Mouse (Mus musculus): Measurements from ENCODE around the gene Vsig1.

Vsig1 gene

DNA sequence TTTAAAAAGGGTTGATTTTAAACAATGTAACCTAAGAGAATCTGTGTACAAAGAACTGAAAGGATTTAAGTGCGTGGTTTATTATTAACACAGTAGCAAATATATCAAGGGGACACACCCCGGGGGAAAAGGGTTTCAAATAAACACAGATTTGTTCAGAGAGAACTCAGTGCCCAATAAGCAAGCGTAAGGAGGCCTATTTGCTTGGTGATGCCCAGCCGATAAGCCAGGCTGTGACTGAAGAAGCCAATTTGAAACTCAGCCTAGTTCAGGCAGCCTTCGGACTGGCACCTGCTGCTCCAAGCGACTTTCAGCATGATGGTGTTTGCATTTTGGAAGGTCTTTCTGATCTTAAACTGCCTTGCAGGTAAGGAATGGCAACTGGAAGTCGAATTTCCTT is at the start of gene Vsig1:
TSS of gene Vsig1 (plus strand) at position 249 of the 400 bp plus-strand sequence.
- no peak for DNase-seq

DNA sequence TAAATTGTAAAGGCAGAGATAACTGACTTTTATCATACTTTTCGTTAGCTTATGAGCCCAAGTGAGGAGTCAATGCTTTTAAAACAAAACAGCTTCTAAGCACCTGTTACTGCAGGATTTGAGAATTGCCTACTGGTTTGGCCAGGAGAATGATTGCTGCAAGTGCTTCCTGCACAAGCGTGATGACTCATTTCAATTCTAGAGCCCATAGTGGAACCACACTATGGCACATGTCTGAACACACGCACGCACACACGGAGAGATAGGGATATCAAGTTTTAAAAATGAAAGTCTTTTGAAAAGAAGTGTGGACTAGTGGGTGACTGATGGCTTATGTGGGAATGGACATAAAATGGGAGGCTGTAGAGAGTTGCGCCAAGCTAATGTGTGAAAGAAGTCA is 44.6 kb upstream of the Vsig1 start:
- DNase-seq = no peak

DNA sequence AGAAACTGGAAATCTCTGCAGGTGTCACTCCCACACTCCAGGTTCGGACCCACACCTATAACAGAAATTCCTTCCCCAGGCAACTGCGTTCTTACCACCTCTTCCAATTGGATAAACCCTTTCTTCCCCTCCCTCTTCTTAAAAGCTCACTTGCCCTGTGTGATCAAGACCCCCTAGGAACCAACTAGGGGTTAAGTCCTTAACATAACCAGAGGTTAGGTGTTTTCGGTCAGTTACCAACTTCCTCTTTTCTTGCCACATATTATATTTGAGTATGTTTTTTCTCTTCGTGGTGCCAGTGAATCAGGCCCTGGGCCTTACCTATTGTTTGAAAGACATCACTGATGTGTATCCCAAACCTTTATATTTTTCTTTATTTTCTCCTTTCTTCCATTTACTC is 44.0 kb upstream of the Vsig1 start:
- no peak for DNase-seq

GRCm38 (mm10) chrX:140887193-140887592 is 20.2 kb upstream of the Vsig1 start:
- no peak for DNase-seq

DNA sequence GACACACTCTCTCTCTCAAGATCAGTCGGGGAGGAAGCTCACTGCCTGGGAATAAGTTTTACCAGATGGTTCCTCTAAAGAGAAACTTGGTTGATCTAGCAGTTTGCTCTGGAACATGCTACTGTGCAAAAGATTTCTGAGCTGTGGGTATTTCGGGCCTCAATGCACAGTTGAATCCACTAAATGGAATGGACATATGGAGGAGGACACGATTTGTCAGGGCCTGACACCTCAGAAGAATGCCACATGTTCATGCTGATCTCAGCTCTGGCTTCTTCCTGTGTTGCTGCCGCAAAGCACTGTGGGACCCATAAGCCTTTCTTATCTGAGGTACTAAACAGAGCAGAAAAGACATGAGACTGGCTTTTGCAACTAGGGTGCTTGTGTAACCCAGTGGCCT is 15.6 kb upstream of the Vsig1 start:
- DNase-seq = no peak

DNA sequence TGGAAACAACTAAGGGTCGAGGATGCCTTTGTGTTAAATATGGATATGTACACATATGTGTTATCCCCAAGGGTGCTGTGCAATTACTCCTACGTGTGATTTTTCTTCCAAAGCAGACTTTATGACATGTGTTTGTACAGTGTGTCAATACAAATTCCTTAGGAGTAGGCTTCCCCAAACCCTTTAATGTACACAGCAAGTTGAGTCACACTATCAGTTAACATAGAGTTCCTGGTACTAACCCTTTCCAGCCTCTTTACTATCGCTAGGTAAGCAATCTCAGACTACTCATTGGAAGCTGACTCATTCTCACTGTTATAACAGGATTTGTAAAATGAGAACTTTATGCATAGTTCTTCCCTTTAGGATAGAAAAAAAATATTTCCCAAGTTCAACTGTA is 3.9 kb upstream of the Vsig1 start:
- DNase-seq = no peak

- DNase-seq = no peak
Measured at GRCm38 (mm10) chrX:140921321-140921720, 13.9 kb downstream of the Vsig1 start.

DNA sequence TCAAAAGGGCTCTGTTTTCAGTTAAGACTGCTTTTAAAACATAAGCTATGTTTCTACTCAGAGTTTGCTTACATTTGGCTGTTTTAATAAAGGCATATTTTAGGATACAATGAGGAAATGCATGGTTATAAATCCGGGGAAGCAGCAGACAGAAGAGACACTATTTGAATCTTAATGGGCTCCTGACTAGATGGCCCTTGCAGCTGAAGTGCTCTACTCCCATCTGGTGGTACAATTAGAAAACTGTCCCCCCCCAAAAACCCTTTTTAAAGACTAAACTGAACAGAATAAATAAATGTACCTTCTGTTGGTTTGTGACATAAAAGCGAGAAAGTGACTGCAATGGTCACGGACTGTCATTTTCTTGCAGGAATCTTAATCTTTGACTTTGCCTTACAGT is 24.7 kb downstream of the Vsig1 start:
- DNase-seq = no peak

DNA sequence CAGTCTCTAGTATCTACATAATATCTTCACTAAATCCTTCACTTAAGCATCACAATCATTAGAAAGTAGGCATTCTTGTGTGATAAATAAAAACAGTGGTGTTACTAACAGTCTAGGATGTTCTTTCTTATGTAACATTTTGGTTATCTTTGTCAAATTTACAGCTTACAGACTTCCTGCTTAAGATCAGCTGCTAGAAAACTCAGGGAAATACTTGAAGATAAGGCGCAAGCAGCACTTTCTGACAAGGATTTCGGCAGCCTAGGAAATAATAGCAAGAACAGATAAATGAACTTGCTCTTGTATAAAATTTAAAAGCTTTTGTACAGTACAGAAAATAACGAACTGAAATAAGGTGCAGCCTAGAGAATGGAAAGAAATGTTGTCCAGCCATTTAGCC is 25.9 kb downstream of the Vsig1 start:
- DNase-seq = no peak

- no peak for DNase-seq
Measured at GRCm38 (mm10) chrX:140936271-140936670, 28.9 kb downstream of the Vsig1 start.

- DNase-seq = no peak
Measured at GRCm38 (mm10) chrX:140953618-140954017, 46.2 kb downstream of the Vsig1 start.

DNA sequence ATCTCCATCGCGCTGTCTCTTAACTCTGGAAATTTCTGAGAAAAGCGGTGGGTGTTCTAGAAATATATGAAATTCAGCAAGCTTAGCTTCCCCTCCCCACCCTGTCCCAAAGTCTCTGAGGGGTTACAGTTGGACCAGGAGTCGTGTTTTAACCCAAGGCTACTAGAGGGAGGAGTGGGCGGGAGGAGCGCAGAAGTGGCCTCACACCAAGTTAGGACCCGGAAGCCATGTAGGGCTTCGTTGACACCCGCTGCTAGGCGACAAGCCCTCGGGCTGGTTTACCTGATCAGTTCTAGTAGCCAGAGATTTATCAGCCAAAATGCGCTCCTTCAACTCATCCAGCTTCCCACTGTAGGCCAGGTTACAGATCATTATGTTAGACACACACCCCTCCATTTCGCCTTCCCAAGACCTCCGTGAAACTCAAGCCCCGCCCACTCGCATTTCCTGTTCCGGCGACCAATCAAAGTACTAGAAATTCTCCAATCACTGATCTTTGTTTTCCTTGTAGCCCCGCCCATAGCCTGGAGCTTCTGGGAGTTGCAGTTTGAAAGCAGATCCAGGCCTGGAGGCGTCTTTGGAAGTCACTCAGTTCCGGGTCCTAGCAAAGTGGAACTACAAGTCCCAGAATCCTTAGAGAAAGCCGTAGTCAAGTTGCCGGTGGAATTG is 49.0 kb downstream of the Vsig1 start, which contains the start of the genes Psmd10 and Atg4a:
TSS of gene Psmd10 (minus strand) at position 457 of the 669 bp plus-strand sequence.
TSS of gene Atg4a (plus strand) at position 636 of the 669 bp plus-strand sequence.
- peak; percentile 95 for DNase-seq

DNA sequence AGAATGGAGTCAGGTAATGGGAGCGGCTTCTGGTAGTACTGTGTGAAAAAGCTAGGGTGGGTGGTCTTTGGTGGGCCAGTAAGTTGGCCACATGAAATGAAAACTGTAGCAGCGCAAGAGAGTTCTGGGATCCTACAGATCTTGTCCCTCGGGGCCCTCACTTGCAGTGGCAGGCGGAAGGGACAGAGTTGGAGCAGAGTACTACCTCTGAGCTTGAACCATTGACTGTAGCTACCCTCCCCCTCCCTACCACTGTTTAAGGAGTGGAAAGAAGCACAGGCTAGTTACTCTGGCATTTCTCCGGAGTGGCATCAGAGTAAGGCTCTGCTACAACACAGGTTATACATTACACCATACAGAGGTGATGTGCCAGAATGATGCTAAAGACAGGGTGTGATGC is 49.6 kb downstream of the Vsig1 start:
- DNase-seq = no peak

- DNase-seq = no peak
Measured at GRCm38 (mm10) chrX:140978943-140979342, 71.5 kb downstream of the Vsig1 start.

DNA sequence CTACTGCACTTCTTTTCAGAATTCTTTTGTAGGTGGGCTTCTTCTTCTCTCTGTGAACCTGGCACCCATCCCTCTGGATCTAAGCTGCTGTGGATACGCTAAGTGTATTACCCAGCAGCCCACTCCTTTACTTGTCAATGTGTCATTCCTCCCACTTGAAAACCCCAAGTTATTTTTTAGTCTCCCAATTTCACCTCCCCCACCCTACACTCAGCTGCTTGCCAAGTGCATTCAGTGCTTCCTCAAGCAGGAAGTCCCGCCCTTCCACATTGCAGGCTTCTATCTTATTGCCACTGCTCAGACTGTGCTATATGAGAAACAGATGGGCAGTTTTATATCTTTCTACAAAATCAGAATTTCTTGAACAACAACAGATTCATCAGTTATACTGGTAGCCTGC is 72.1 kb downstream of the Vsig1 start:
- peak; percentile 50 for DNase-seq

DNA sequence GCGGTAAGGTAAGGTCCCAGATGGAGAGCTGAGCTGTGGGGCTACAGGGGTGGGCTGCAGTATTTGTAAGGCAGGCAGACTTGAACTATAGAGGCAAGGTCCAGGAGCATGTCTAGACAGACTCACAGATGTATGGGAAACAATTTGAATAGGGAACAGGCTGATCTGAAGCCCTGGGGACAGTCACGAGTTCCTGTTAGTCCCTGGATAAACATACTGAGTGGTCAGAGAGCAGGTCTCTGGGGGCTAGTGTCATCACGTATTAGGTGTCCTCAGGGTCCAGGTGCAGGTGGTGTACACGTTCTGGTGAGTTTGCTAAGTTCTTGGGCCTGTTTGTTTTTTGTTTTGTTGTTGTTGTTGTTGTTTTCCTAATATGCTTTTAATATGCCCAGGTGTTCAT is 72.8 kb downstream of the Vsig1 start:
- no peak for DNase-seq

GRCm38 (mm10) chrX:140983206-140983960 is 76.0 kb downstream of the Vsig1 start:
- peak; percentile 14 for DNase-seq

GRCm38 (mm10) chrX:140984795-140985194 is 77.4 kb downstream of the Vsig1 start:
- DNase-seq = no peak

GRCm38 (mm10) chrX:140985256-140985655 is 77.8 kb downstream of the Vsig1 start:
- no peak for DNase-seq

Data from kidney, postnatal 14 days (tissue).